Mouse (Mus musculus): ENCODE data around the gene Flvcr2. TPM values are rescaled to one million over a fixed set of nuclear protein-coding genes. Genes with fewer than 3 reads are reported as not detected.

The Flvcr2 gene
- polyA plus RNA-seq, 1 experiment from 2014 or later, result 7.0 TPM

DNA sequence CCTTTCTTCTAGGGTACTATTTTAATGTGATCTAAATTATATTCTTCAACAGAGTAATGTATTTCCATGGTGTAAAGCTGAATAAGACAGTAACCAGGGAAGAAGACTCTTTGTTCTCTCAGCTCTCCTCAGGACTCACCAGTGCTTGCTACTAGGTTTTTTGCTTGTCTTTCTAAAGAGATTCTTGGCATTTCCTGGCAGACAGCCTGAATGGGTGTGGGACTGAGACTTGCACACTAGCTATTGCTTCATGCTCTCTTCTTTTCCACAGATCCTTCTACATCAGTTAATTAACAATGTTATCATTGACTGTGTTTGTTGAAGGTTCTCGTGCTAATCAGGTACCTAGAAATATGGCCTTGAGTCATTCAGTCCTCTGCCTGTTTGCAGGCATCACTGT, 107.9 kb downstream of the Flvcr2 start:
- WGBS, result 91% methylated on average over 1 of the region's 1 CpGs
- Histone ChIP-seq H3K36me3 (ENCODE audit: insufficient read depth, low read length) (no peaks in the 10 kb centered on the region), H3K27me3 (ENCODE audit: insufficient read depth, low read length) (no peaks in the 10 kb centered on the region), H3K27ac (no peak overlapping the region), H3K4me3 (replicated peaks; ENCODE audit: low read depth, low read length) (no peak overlapping the region), H3K9me3 (replicated peaks; ENCODE audit: low read length) (no peaks in the 10 kb centered on the region), H3K4me2 (ENCODE audit: low read length) (no peak overlapping the region), H3K4me1 (replicated peaks; ENCODE audit: insufficient read depth, low read length) (no peaks in the 10 kb centered on the region), H3K9ac (ENCODE audit: low read depth, low read length) (no peak overlapping the region)
- ATAC-seq (replicated peaks; ENCODE audit: low FRiP score, low read depth), result no peak
- TF ChIP-seq CTCF (IDR thresholded peaks at IDR 0.05; ENCODE audit: low read depth), result no peak
- DNase-seq (ENCODE audit: low spot score), result no peak

DNA sequence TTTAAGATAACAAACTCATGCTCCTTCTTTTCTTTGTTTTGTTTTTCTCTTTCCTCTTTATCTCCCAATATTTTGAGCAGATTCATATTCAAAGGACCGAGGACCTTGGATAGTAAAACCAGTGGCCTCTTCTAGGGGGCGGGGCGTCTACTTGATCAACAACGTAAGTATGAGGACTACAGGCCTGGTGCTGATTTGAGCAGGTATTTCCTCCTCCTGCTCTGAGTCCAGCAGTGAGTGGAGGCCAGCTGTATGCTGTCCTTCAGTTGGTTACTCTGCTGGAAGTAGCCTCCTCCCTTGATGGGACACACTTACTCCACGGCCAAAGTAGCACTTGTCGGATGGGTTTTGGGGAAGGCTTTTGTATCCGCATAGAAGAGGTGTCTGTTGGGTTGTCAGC, 111.0 kb downstream of the Flvcr2 start:
- 84% methylated on average over 7 of the region's 7 CpGs for WGBS
- no peaks in the 10 kb centered on the region for H3K36me3 ChIP-seq (ENCODE audit: insufficient read depth, low read length)
- no peak overlapping the region for H3K27ac ChIP-seq
- H3K4me3 ChIP-seq (replicated peaks; ENCODE audit: low read depth, low read length), result no peak overlapping the region
- no peak overlapping the region for H3K4me2 ChIP-seq (ENCODE audit: low read length)
- TF ChIP-seq CTCF (IDR thresholded peaks at IDR 0.05; ENCODE audit: low read depth), result no peak
- H3K4me1 ChIP-seq (replicated peaks; ENCODE audit: insufficient read depth, low read length), result no peaks in the 10 kb centered on the region
- DNase-seq (ENCODE audit: low spot score) (no peak), ATAC-seq (replicated peaks; ENCODE audit: low FRiP score, low read depth) (no peak)
- no peak overlapping the region for H3K9ac ChIP-seq (ENCODE audit: low read depth, low read length)
- no peaks in the 10 kb centered on the region for H3K9me3 ChIP-seq (replicated peaks; ENCODE audit: low read length)
- H3K27me3 ChIP-seq (ENCODE audit: insufficient read depth, low read length), result no peaks in the 10 kb centered on the region

DNA sequence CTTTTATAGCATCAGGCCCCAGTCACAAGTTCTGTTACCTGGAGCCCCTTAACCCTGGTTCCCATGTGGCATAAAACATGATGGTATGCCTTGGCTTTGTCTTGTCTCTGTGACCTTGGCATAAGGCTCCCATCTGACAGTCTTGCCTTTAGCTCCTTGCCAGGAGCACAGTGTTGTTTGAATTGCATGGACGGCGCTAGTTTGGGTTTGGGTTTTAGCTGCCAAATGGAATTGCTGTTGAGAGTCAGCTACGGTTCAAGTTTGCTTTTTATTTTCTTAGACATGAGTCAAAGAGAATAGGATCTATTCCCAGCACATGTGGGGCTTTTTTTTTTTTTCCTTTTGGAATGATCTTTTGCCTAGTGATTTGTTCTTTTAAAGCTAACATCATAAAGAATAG, 112.8 kb downstream of the Flvcr2 start:
- H3K9ac ChIP-seq (ENCODE audit: low read depth, low read length), result no peak overlapping the region
- 66% methylated on average over 3 of the region's 3 CpGs for WGBS
- no peak overlapping the region for H3K4me2 ChIP-seq (ENCODE audit: low read length)
- H3K27ac ChIP-seq, result no peak overlapping the region
- TF ChIP-seq CTCF (IDR thresholded peaks at IDR 0.05; ENCODE audit: low read depth), result no peak
- no peaks in the 10 kb centered on the region for H3K36me3 ChIP-seq (ENCODE audit: insufficient read depth, low read length)
- no peaks in the 10 kb centered on the region for H3K4me1 ChIP-seq (replicated peaks; ENCODE audit: insufficient read depth, low read length)
- H3K27me3 ChIP-seq (ENCODE audit: insufficient read depth, low read length), result no peaks in the 10 kb centered on the region
- no peaks in the 10 kb centered on the region for H3K9me3 ChIP-seq (replicated peaks; ENCODE audit: low read length)
- no peak overlapping the region for H3K4me3 ChIP-seq (replicated peaks; ENCODE audit: low read depth, low read length)
- ATAC-seq (replicated peaks; ENCODE audit: low FRiP score, low read depth) (no peak), DNase-seq (ENCODE audit: low spot score) (no peak)

DNA sequence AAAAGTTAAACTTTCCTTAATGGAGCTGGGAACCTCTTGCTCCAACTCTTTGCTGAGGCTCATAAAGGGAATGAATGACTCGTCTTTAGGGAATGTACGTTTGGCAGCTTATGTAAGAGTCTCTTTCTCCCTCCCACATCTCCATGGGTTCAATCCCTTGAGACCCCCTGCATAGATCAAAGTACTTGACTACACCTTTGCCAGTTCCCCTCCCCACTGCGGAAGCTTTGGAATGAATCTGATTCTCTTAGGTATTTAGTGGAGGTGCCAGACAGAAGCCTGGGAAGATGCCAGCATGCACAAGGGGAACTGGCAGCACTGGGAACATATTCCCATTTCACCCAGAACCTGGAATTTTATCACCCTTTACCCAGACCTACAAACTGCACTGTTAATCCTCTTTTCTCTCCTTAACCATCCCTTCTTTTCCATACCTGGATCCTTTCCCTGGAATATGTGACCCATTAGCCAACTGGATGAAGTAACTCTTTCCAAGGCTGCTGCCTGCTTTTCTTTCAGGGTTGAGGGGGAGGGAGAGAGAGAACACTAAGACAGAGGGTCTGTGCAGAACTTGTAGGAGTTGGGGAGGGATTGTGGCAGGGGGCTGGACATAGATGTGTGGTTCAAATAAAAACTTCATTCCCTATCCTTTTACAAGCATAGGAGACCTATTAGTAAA, 113.3 kb downstream of the Flvcr2 start:
- H3K9me3 ChIP-seq (replicated peaks; ENCODE audit: low read length), result no peaks in the 10 kb centered on the region
- H3K4me3 ChIP-seq (replicated peaks; ENCODE audit: low read depth, low read length), result no peak overlapping the region
- H3K4me2 ChIP-seq (ENCODE audit: low read length), result no peak overlapping the region
- DNase-seq (ENCODE audit: low spot score) (peak; percentile 23), ATAC-seq (replicated peaks; ENCODE audit: low FRiP score, low read depth) (no peak)
- H3K9ac ChIP-seq (ENCODE audit: low read depth, low read length), result no peak overlapping the region
- H3K36me3 ChIP-seq (ENCODE audit: insufficient read depth, low read length), result no peaks in the 10 kb centered on the region
- H3K27me3 ChIP-seq (ENCODE audit: insufficient read depth, low read length), result no peaks in the 10 kb centered on the region
- no peak overlapping the region for H3K27ac ChIP-seq
- 23% methylated on average over 3 of the region's 3 CpGs for WGBS
- TF ChIP-seq CTCF (IDR thresholded peaks at IDR 0.05; ENCODE audit: low read depth), result no peak
- H3K4me1 ChIP-seq (replicated peaks; ENCODE audit: insufficient read depth, low read length), result no peaks in the 10 kb centered on the region

DNA sequence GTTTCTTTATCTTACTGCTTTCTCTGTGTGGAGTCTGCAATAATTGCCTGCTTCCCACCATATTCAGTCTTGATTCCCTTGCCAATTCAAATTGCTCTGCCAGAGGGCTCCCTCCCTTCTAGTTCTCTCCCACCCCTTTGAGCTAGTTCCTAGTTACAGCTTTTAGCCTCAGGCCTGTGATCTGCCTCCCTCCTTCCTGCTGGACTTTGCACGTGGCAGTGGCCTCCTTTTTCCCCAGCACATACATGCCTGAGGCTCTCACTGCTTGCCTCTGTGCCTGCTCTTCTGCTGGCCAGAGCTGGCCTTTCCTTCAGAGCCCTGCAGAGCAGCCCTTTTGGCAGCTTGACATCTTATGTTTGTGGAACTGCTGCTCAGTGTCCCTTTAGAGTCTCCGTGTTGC, 116.2 kb downstream of the Flvcr2 start:
- H3K27ac ChIP-seq, result no peak overlapping the region
- 19% methylated on average over 2 of the region's 2 CpGs for WGBS

More for the DNA sequence above, 116.2 kb downstream of the Flvcr2 start:
- Histone ChIP-seq H3K4me1 (replicated peaks; ENCODE audit: insufficient read depth, low read length) (no peaks in the 10 kb centered on the region), H3K9me3 (replicated peaks; ENCODE audit: low read length) (no peaks in the 10 kb centered on the region), H3K9ac (ENCODE audit: low read depth, low read length) (no peak overlapping the region), H3K4me2 (ENCODE audit: low read length) (no peak overlapping the region), H3K4me3 (replicated peaks; ENCODE audit: low read depth, low read length) (no peak overlapping the region), H3K36me3 (ENCODE audit: insufficient read depth, low read length) (no peaks in the 10 kb centered on the region), H3K27me3 (ENCODE audit: insufficient read depth, low read length) (no peaks in the 10 kb centered on the region)
- ATAC-seq (replicated peaks; ENCODE audit: low FRiP score, low read depth) (no peak), DNase-seq (ENCODE audit: low spot score) (no peak)
- no peak for TF ChIP-seq CTCF (IDR thresholded peaks at IDR 0.05; ENCODE audit: low read depth)

Small RNA genes lying within 50 kb of the gene (microRNA-seq; reads per million reads assigned to microRNA genes)
- not detected for gene Gm47285

Other genes with a start within 250 kb of the Flvcr2 start
- 0.47 and 0.70 TPM in 2 replicates for gene Jdp2, start 147.5 kb upstream of the Flvcr2 start, polyA plus RNA-seq (2015; fragmentation: Nextera tagmentation; extraction: Ambion mirVana)
- gene Batf, start 59.9 kb upstream of the Flvcr2 start, polyA plus RNA-seq (2015; fragmentation: Nextera tagmentation; extraction: Ambion mirVana), result 4.0 and 4.3 TPM in 2 replicates
- gene Erg28, start 78.0 kb downstream of the Flvcr2 start, polyA plus RNA-seq (2015; fragmentation: Nextera tagmentation; extraction: Ambion mirVana), result 111 and 122 TPM in 2 replicates
- 6.8 and 7.2 TPM in 2 replicates for gene Ttll5, start 78.1 kb downstream of the Flvcr2 start, polyA plus RNA-seq (2015; fragmentation: Nextera tagmentation; extraction: Ambion mirVana)